Mouse (Mus musculus) erythroblast, embryonic 14.5 days (primary cell): ENCODE data around the gene Dpf2. TPM values are rescaled to one million over a fixed set of nuclear protein-coding genes. Genes with fewer than 3 reads are reported as not detected.

Experiments used
- H3K27me3 ChIP-seq: 2 replicates; pipeline ENCODE4 v1.6.1; 2012; ENCODE audit warnings: inconsistent platforms; ENCODE audit not compliant: control insufficient read depth
- H3K36me3 ChIP-seq: 2 replicates; pipeline ENCODE4 v1.6.1; 2012; ENCODE audit warnings: mild to moderate bottlenecking, inconsistent platforms; ENCODE audit not compliant: control insufficient read depth
- H3K4me1 ChIP-seq: 2 replicates; pipeline ENCODE4 v1.6.1; 2012; ENCODE audit warnings: inconsistent platforms; ENCODE audit not compliant: control insufficient read depth
- H3K4me3 ChIP-seq: replicated peaks from 2 replicates; pipeline ENCODE3; 2012; ENCODE audit warnings: moderate library complexity, mild to moderate bottlenecking, inconsistent platforms
- H3K9me3 ChIP-seq: 2 replicates; pipeline ENCODE4 v1.6.1; 2012; ENCODE audit warnings: low read length, inconsistent platforms, mixed read lengths; ENCODE audit not compliant: control insufficient read depth
- GATA1 ChIP-seq: IDR thresholded peaks from 2 replicates; pipeline ENCODE4 v1.6.1; 2012; ENCODE audit warnings: low read length, inconsistent platforms, mixed read lengths
- TAL1 ChIP-seq: IDR thresholded peaks from 3 replicates; pipeline ENCODE4 v1.6.1; 2012; ENCODE audit warnings: low read length, inconsistent platforms, mixed read lengths
- polyA plus RNA-seq: library from polyadenylated mRNA; stranded (reverse); fragments of >175 nt; gene quantifications from 2 replicates; pipeline ENCODE4 v1.2.3, GENCODE M21; 2012

Dpf2 gene
- polyA plus RNA-seq, 1 experiment: 2.7 TPM

DNA sequence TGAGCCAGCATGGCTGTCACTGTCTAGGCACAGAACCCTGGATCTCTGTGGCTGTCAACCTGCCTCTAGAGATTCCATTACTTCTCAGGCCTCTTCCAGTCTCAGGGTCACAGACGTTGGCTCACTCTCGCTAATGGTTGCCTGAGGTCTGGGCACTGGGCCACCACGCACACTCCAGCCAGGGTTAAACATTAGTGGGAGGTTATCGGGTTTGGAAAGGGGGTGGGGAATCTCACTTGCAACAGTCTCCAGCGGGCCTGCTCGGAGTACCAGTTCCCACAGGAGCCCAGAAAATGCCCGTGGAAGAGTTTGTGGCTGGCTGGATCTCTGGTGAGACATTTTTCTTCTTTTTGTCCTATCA, 34.5 kb downstream of the Dpf2 start:
- TF ChIP-seq GATA1: no peak
- TF ChIP-seq TAL1: no peak
- H3K27me3 ChIP-seq: no peaks in the 10 kb centered on the region
- H3K36me3 ChIP-seq: no peaks in the 10 kb centered on the region
- H3K9me3 ChIP-seq: no peaks in the 10 kb centered on the region
- H3K4me1 ChIP-seq: peaks cover 43% of the 10 kb centered on the region
- no peak overlapping the region for H3K4me3 ChIP-seq

GRCm38 (mm10) chr19:5877618-5878361, 35.0 kb downstream of the Dpf2 start, which contains the start of gene Slc25a45:
Slc25a45 (plus strand) TSS chr19:5877808.
- Histone ChIP-seq H3K4me1 (peaks cover 45% of the 10 kb centered on the region), H3K36me3 (peaks cover 5% of the 10 kb centered on the region), H3K9me3 (no peaks in the 10 kb centered on the region), H3K27me3 (no peaks in the 10 kb centered on the region), H3K4me3 (no peak within 1 kb of the TSS)
- no peak for TF ChIP-seq TAL1
- TF ChIP-seq GATA1: no peak

DNA sequence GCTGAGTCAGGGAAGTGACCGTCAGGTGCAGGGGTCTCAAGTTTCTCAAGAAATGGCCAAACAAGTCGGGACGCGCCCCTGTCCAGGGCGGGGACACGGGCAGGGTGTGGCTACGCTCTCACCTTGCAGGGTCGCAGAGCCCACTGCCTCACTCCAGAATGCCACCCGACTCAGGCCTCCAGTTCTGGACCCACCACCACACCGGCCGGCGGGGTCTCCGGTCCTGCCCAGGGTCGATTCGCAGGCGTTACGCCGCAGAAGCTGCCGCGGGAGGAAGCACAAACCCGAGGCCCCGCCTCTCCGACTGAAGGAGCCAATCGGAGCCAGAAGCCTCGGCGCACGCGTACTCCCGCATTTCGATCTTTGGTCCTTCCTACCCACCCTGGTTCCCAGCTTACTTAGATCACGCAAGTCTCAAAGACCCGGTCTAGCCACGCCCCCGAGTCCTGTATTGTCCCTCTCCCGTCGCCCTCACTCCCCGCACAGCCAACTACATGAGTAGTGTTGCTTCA, 37.8 kb downstream of the Dpf2 start, which contains the start of gene Frmd8:
Frmd8 (minus strand) TSS at position 306 of the 512 bp plus-strand sequence.
- peak within 1 kb of the TSS; percentile 80 for H3K4me3 ChIP-seq
- peaks cover 22% of the 10 kb centered on the region for H3K36me3 ChIP-seq
- TF ChIP-seq TAL1: no peak
- no peak for TF ChIP-seq GATA1
- H3K27me3 ChIP-seq: no peaks in the 10 kb centered on the region
- no peaks in the 10 kb centered on the region for H3K9me3 ChIP-seq
- peaks cover 49% of the 10 kb centered on the region for H3K4me1 ChIP-seq

DNA sequence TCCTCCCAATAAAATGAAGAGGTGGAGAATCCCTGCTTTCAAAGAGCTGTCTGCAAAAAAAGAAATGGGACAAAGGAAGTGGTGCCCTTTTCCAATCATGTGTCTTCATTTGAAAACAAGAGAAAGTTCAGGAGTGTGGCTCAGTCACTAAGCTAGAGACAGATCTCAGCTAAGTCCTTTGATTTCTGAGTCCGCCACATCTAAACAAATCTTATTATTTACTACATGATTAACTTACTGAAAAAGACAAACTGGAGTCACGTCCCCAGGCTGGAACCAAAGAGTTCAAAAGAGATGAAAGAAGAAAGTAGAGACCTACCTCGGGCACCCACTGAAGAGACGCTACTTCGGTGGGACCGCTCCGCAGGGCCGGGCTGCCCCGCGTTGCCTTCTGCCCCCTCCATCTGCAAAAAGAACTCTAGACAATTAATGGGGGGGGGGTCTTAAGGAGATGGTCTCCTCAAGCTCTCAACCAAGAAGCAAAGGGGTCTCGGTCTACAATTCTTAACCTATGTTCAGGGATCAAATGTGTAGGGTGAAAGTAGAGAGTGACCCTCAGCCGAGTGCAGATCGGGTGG, 38.3 kb downstream of the Dpf2 start:
- H3K4me3 ChIP-seq: peak overlapping the region; percentile 80
- peaks cover 49% of the 10 kb centered on the region for H3K4me1 ChIP-seq
- TF ChIP-seq TAL1: no peak
- TF ChIP-seq GATA1: no peak
- H3K27me3 ChIP-seq: no peaks in the 10 kb centered on the region
- H3K9me3 ChIP-seq: no peaks in the 10 kb centered on the region
- H3K36me3 ChIP-seq: peaks cover 27% of the 10 kb centered on the region

DNA sequence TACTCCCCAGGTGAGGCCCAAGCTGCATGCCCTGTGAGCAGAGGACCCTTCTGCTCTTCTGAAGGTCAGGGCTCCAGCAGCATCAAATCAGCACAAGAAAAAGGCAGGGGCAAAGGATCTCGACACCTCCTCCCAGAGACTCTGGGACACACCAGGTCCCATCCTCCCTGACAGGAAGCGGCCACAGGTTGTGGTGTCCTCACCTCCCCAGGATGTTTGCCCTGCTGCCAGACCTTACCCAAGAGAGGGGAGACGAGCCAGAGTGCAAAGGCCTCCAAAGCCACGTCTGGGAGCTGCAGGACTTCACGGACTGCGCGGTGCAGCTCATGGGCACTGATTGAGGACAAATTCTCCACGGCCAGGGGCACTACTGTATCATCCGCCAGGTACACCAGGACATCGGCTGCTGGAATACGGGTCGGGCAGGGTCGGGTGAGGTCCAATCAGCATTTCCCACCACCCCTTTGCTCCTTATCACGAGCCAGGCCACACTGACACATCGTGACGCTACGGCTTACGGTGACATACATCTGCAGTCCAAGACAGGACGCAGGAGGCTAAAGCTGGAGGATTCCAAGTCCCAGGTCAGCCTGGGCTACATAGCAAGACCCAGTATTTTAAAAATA, 39.8 kb downstream of the Dpf2 start:
- H3K4me1 ChIP-seq: peaks cover 45% of the 10 kb centered on the region

DNA sequence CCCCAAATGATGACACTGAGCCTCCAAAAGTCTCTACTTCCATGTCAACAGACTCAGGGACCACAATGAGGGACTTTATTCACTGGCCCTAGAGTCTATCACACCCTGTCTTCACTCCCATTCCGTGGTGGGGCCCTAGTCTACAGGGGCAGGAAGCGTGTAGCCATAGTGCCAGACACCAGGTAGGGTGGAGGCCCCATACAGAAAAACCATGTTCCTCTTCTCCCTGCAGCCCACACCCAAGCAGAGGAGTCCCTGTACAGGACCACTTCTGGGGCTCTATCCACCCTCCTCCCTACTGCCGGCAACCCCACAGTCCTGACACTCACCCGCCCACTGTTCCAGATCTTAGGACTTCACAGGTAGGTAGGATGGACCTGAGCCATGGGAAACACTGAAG, 40.3 kb downstream of the Dpf2 start:
- peaks cover 40% of the 10 kb centered on the region for H3K4me1 ChIP-seq
- H3K36me3 ChIP-seq: peaks cover 46% of the 10 kb centered on the region
- H3K4me3 ChIP-seq: no peak overlapping the region
- H3K9me3 ChIP-seq: no peaks in the 10 kb centered on the region
- no peak for TF ChIP-seq GATA1
- no peak for TF ChIP-seq TAL1
- H3K27me3 ChIP-seq: no peaks in the 10 kb centered on the region

More for the DNA sequence above, 39.8 kb downstream of the Dpf2 start:
- no peaks in the 10 kb centered on the region for H3K27me3 ChIP-seq
- H3K36me3 ChIP-seq: peaks cover 41% of the 10 kb centered on the region
- no peaks in the 10 kb centered on the region for H3K9me3 ChIP-seq
- H3K4me3 ChIP-seq: no peak overlapping the region
- TF ChIP-seq TAL1: no peak
- TF ChIP-seq GATA1: no peak

GRCm38 (mm10) chr19:5871683-5872082, 41.1 kb downstream of the Dpf2 start:
- Histone ChIP-seq H3K9me3 (no peaks in the 10 kb centered on the region), H3K36me3 (peaks cover 48% of the 10 kb centered on the region), H3K4me3 (no peak overlapping the region), H3K27me3 (no peaks in the 10 kb centered on the region), H3K4me1 (peaks cover 39% of the 10 kb centered on the region)
- no peak for TF ChIP-seq GATA1
- no peak for TF ChIP-seq TAL1

DNA sequence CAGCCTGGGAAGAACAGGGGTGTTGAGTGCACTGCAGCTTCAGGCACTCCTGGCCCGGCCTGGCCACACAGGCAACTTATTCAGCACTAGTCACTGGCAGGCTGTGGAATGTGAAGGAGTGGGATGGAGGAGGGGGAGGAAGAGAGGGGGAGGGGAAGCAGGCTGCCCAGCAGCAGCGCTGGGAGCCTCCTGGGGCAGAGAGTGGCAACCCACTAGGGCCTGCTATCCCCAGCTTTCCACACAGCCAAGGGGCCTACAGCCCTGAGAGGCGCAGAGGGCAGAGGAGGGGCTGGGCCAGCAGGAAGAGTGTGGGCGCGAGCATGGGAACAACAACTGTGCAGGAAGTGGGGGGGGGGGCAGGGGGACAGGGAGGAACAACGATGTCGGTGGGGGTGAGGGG, 41.5 kb downstream of the Dpf2 start:
- Histone ChIP-seq H3K4me3 (no peak overlapping the region), H3K27me3 (no peaks in the 10 kb centered on the region), H3K4me1 (peaks cover 39% of the 10 kb centered on the region), H3K36me3 (peaks cover 50% of the 10 kb centered on the region), H3K9me3 (no peaks in the 10 kb centered on the region)
- TF ChIP-seq TAL1: no peak
- no peak for TF ChIP-seq GATA1

DNA sequence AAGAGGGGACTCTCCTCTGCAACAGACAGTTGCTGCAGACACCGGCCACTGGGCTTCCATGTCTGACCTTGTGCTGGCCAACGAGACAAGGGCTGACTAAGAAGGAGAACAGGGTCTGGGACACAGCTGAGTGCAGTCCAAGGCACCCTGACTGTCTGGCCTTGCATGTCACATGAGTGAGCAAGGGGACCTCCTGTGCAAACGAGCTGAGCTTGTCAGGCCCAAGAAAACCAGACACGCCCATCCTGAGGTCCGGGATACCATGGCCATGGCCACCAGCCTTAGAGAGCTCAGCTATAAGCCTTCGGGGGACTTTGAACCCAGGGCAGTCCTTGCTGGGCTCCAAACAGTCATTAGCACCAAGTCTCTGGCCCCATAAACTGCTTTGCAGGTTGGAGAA, 44.7 kb downstream of the Dpf2 start:
- H3K4me3 ChIP-seq: no peak overlapping the region
- H3K9me3 ChIP-seq: no peaks in the 10 kb centered on the region
- peaks cover 10% of the 10 kb centered on the region for H3K4me1 ChIP-seq
- peaks cover 71% of the 10 kb centered on the region for H3K36me3 ChIP-seq
- TF ChIP-seq GATA1 (no peak), TAL1 (no peak)
- no peaks in the 10 kb centered on the region for H3K27me3 ChIP-seq
